Mouse (Mus musculus) embryonic stem cell, embryonic (primary cell): ENCODE results near the gene Itih4.

Experiments
- CTCF ChIA-PET, 4 experiments: fragments of 300-600 bp in 2 of 4; fragments of 350-600 bp in 2 of 4; sonication (Branson Sonifier 250); formaldehyde crosslinking; loops; one replicate each; lab custom pipeline; 2022; ENCODE audit warnings: inconsistent platforms in 2 of 4; lab: Charles Lee
- POLR2A ChIA-PET, 4 experiments: fragments of 300-600 bp in 2 of 4; fragments of 350-600 bp in 2 of 4; sonication (Branson Sonifier 250); formaldehyde crosslinking; loops; one replicate each; lab custom pipeline; 2022; ENCODE audit warnings: antibody characterized with exemption in 4 of 4, inconsistent platforms in 1 of 4; lab: Charles Lee

Itih4 gene

GRCm38 (mm10) chr14:30904307-30904706 is 18.0 kb downstream of the Itih4 start:
- CTCF ChIA-PET: interaction anchor here in 1 of 4 experiments (1.0 kb wide), 1 partner anchor 23 kb away, joined by 4 read pairs; no protein-coding TSS in a partner anchor
- POLR2A ChIA-PET: interaction anchor here in 1 of 4 experiments (0.7 kb wide), 1 partner anchor 21 kb away, joined by 4 read pairs; no protein-coding TSS in a partner anchor

- ChIA-PET CTCF (no interaction called here), POLR2A (interaction anchor here in 1 of 4 experiments (0.6 kb wide), 1 partner anchor 28 kb away, joined by 3 read pairs; no protein-coding TSS in a partner anchor)
Observed at GRCm38 (mm10) chr14:30906001-30906400, 19.7 kb downstream of the Itih4 start.

- CTCF ChIA-PET: interaction anchor here in 1 of 4 experiments (1.1 kb wide), 1 partner anchor 41 kb away, joined by 4 read pairs; no protein-coding TSS in a partner anchor
Observed at GRCm38 (mm10) chr14:30907814-30908265, 21.6 kb downstream of the Itih4 start.

GRCm38 (mm10) chr14:30911141-30911540 is 24.9 kb downstream of the Itih4 start:
- ChIA-PET POLR2A (interaction anchor here in 1 of 4 experiments (0.6 kb wide), 1 partner anchor 690 kb away, joined by 4 read pairs; no protein-coding TSS in a partner anchor), CTCF (interaction anchor here in 1 of 4 experiments (0.6 kb wide), 1 partner anchor 196 kb away, joined by 5 read pairs; no protein-coding TSS in a partner anchor)

More at GRCm38 (mm10) chr14:30907814-30908265, 21.6 kb downstream of the Itih4 start:
- POLR2A ChIA-PET: no interaction called here

GRCm38 (mm10) chr14:30912641-30913040 is 26.4 kb downstream of the Itih4 start:
- CTCF ChIA-PET: interaction anchor here in 1 of 4 experiments (0.5 kb wide), 1 partner anchor 560 kb away, joined by 5 read pairs; no protein-coding TSS in a partner anchor
- POLR2A ChIA-PET: interaction anchor here in 1 of 4 experiments (0.8 kb wide), 1 partner anchor 11 kb away, joined by 3 read pairs; the partner anchor contains the start of gene Itih3

- POLR2A ChIA-PET: interaction anchor here in 1 of 4 experiments (0.8 kb wide), 2 partner anchors 10 to 202 kb away, joined by 3 read pairs; partner anchors contain the start of gene Itih3
- CTCF ChIA-PET: no interaction called here
Observed at GRCm38 (mm10) chr14:30913404-30913803, 27.1 kb downstream of the Itih4 start.

GRCm38 (mm10) chr14:30916516-30916915 is 30.2 kb downstream of the Itih4 start:
- ChIA-PET POLR2A (interaction anchor here in 1 of 4 experiments (1.0 kb wide), 1 partner anchor 8 kb away, joined by 4 read pairs; no protein-coding TSS in a partner anchor), CTCF (no interaction called here)

GRCm38 (mm10) chr14:30922053-30922670 is 35.9 kb downstream of the Itih4 start:
- CTCF ChIA-PET: no interaction called here

GRCm38 (mm10) chr14:30923375-30924105 is 37.3 kb downstream of the Itih4 start, which contains the start of gene Itih3:
Gene Itih3, minus strand, starts transcription at chr14:30923760.
- CTCF ChIA-PET: interaction anchor here in 1 of 4 experiments (0.6 kb wide), 1 partner anchor 9 kb away, joined by 3 read pairs; no protein-coding TSS in a partner anchor
- POLR2A ChIA-PET: interaction anchor here in 2 of 4 experiments (0.5 to 1.3 kb wide), 9 partner anchors 10 to 754 kb away, joined by 3 to 11 read pairs (median 3); partner anchors contain the start of genes Mustn1 (in 1 of the 2) and Nek4 (in 1 of the 2)

More at GRCm38 (mm10) chr14:30922053-30922670, 35.9 kb downstream of the Itih4 start:
- POLR2A ChIA-PET: interaction anchor here in 2 of 4 experiments (0.7 to 1.3 kb wide), 6 partner anchors 19 to 303 kb away, joined by 3 to 11 read pairs (median 5); partner anchors contain the start of genes Mustn1 (in 1 of the 2) and Nek4 (in 1 of the 2)

- ChIA-PET CTCF (interaction anchor here in 1 of 4 experiments (1.2 kb wide), 1 partner anchor 18 kb away, joined by 3 read pairs; no protein-coding TSS in a partner anchor), POLR2A (interaction anchor here in 2 of 4 experiments (0.6 to 1.3 kb wide), 4 partner anchors 10 to 25 kb away, joined by 3 to 4 read pairs (median 4); partner anchors contain the start of gene Nek4 (in 1 of the 2))
Observed at GRCm38 (mm10) chr14:30925492-30925891, 39.2 kb downstream of the Itih4 start.

- ChIA-PET CTCF (no interaction called here), POLR2A (interaction anchor here in 2 of 4 experiments (1.0 to 2.5 kb wide), 2 partner anchors 13 to 14 kb away, joined by 5 to 9 read pairs; partner anchors contain the start of gene Itih1 (in 1 of the 2))
Observed at GRCm38 (mm10) chr14:30930386-30930785, 44.1 kb downstream of the Itih4 start.

GRCm38 (mm10) chr14:30933351-30933750 is 47.1 kb downstream of the Itih4 start:
- CTCF ChIA-PET: interaction anchor here in 3 of 4 experiments (0.6 to 1.8 kb wide), 4 partner anchors 10 to 339 kb away, joined by 3 to 7 read pairs (median 5); partner anchors contain the start of gene Itih1 (in 2 of the 3)
- POLR2A ChIA-PET: interaction anchor here (0.6 to 1.7 kb wide), 6 partner anchors 10 to 54 kb away, joined by 3 to 6 read pairs (median 4); partner anchors contain the start of gene Nek4 (in 1 of the 4)

- POLR2A ChIA-PET: interaction anchor here in 1 of 4 experiments (3.7 kb wide), 1 partner anchor 9 kb away, joined by 9 read pairs; the partner anchor contains the start of gene Nek4
- CTCF ChIA-PET: interaction anchor here in 1 of 4 experiments (0.8 kb wide), 1 partner anchor 9 kb away, joined by 3 read pairs; the partner anchor contains the start of gene Nek4
Observed at GRCm38 (mm10) chr14:30942254-30942653, 56.0 kb downstream of the Itih4 start.

GRCm38 (mm10) chr14:30943038-30943437 is 56.8 kb downstream of the Itih4 start, which contains the start of gene Itih1:
Gene Itih1, minus strand, starts transcription at chr14:30943289.
- CTCF ChIA-PET: interaction anchor here (0.8 to 3.1 kb wide), 13 partner anchors 9 to 840 kb away, joined by 3 to 10 read pairs (median 4); no protein-coding TSS in a partner anchor
- POLR2A ChIA-PET: interaction anchor here in 1 of 4 experiments (0.8 to 3.4 kb wide), 5 partner anchors 11 to 54 kb away, joined by 3 to 12 read pairs (median 4); no protein-coding TSS in a partner anchor

GRCm38 (mm10) chr14:30943860-30944674 is 57.8 kb downstream of the Itih4 start:
- ChIA-PET CTCF (interaction anchor here (0.6 to 3.1 kb wide), 20 partner anchors 10 to 566 kb away, joined by 3 to 10 read pairs (median 4); partner anchors contain the start of gene Tmem110 (in 1 of the 4)), POLR2A (interaction anchor here in 3 of 4 experiments (0.6 to 3.4 kb wide), 12 partner anchors 10 to 184 kb away, joined by 3 to 12 read pairs (median 4); partner anchors contain the start of genes Itih3 (in 1 of the 3) and Smim4 (in 1 of the 3))

GRCm38 (mm10) chr14:30944745-30945144 is 58.5 kb downstream of the Itih4 start:
- ChIA-PET POLR2A (interaction anchor here in 2 of 4 experiments (0.7 to 3.4 kb wide), 10 partner anchors 11 to 184 kb away, joined by 3 to 12 read pairs (median 4); partner anchors contain the start of gene Smim4 (in 1 of the 2)), CTCF (interaction anchor here (1.5 to 3.1 kb wide), 4 partner anchors 78 kb away, joined by 5 to 9 read pairs (median 8); no protein-coding TSS in a partner anchor)
